Mouse (Mus musculus) C2C12 (cell line): ENCODE data around the gene Dnajc5g. TPM values are rescaled to one million over a fixed set of nuclear protein-coding genes. Genes with fewer than 3 reads are reported as not detected.
A peak's percentile ranks its signal among the peaks of the same experiment; 100 is the strongest.

Experiments used
- H3K27me3 ChIP-seq: one replicate; pipeline ENCODE4 v1.6.1; 2011; ENCODE audit not compliant: control insufficient read depth, insufficient read depth, insufficient read length
- H3K36me3 ChIP-seq: one replicate; pipeline ENCODE4 v1.6.1; 2011; ENCODE audit not compliant: control insufficient read depth, insufficient read depth
- H3K4me3 ChIP-seq: one replicate; pipeline ENCODE4 v1.5.1; 2011; ENCODE audit warnings: mild to moderate bottlenecking, control low read depth; ENCODE audit not compliant: poor library complexity, insufficient read depth, severe bottlenecking
- H3K79me2 ChIP-seq: one replicate; pipeline ENCODE4 v1.6.1; 2011; ENCODE audit not compliant: control insufficient read depth, insufficient read depth
- H3K79me3 ChIP-seq: one replicate; pipeline ENCODE4 v1.6.1; 2011; ENCODE audit warnings: low read depth, control low read depth
- H3ac ChIP-seq: one replicate; pipeline ENCODE3; 2011; ENCODE audit warnings: low read depth; ENCODE audit not compliant: control insufficient read depth, insufficient read length
- CEBPB ChIP-seq: IDR thresholded peaks from one replicate; pipeline ENCODE4 v1.6.1; 2011; ENCODE audit warnings: low read depth, mild to moderate bottlenecking, control low read depth, moderate library complexity
- CTCF ChIP-seq: IDR thresholded peaks from one replicate; pipeline ENCODE4 v1.5.1; 2011; ENCODE audit not compliant: control insufficient read depth, insufficient read depth, insufficient read length
- FOSL1 ChIP-seq: IDR thresholded peaks from one replicate; pipeline ENCODE4 v1.8.0; 2011; ENCODE audit warnings: mild to moderate bottlenecking, low read length; ENCODE audit not compliant: poor library complexity, insufficient read depth, severe bottlenecking
- MAX ChIP-seq: IDR thresholded peaks from one replicate; pipeline ENCODE4 v1.6.1; 2011; ENCODE audit warnings: mild to moderate bottlenecking, control low read depth
- MYOD1 ChIP-seq: IDR thresholded peaks from one replicate; pipeline ENCODE4 v1.6.1; 2011; ENCODE audit warnings: low read depth; ENCODE audit not compliant: control insufficient read depth, insufficient read length
- MYOG ChIP-seq: IDR thresholded peaks from one replicate; pipeline ENCODE4 v1.6.1; 2011; ENCODE audit not compliant: control insufficient read depth, insufficient read length; ENCODE audit errors: extremely low read depth
- USF1 ChIP-seq: IDR thresholded peaks from one replicate; pipeline ENCODE4 v1.6.1; 2011; ENCODE audit warnings: low read depth, mild to moderate bottlenecking, control low read depth, moderate library complexity
- polyA plus RNA-seq: library from polyadenylated mRNA; unstranded; fragments of >200 nt; fragmentation: generic; extraction: Trizol; gene quantifications from one replicate; pipeline ENCODE4 v1.2.1, GENCODE M21; 2012; ENCODE audit warnings: missing spikeins

The Dnajc5g gene
- polyA plus RNA-seq, 1 experiment = not detected

DNA sequence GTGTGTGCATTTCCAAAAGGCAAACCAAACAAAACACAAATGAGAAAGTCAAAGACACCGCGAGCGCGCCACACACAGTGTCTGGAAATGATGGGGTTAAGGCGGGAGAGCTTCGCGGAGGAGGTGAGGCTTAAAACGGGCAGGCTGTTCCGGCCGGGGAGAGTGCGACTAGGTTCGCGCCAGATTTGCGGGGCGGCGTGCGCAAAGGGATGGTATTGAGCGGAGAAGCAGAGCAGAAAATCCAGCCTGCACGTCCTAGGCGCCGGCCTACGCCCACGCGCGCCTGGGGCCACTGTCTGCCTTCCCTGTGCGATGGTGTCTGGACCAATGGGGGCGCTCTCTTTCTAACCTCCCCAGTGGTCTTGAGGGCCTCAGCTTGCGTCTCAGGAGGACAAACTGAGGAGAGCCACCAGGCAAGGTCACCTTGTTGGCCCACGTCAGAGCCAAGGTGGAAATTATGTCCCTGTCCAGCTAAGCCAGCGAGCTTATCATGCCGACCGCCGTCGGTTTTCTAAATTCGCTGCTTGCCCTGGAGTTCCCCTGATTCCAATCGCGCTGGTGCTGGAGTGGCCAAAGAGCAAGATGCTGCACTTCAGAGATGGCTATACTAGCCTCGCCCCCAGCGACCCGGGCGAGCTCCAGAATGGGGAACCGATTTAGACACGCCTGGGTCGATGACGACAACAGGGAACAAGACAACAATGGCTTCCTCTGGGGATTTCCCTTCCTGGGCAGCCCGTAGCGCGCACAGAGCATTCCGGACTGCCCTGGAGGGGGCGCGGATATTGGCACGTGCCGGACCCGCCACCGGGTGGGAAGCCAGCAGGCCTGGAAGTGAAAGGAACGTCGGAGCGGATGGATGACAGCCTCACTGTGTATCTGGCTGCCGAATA lies 11.0 kb upstream of the Dnajc5g start:
- peak; percentile 45 for TF ChIP-seq MAX
- no peak for TF ChIP-seq USF1
- TF ChIP-seq CTCF = peak; percentile 20
- H3K36me3 ChIP-seq = no peaks in the 10 kb centered on the region
- no peaks in the 10 kb centered on the region for H3K79me3 ChIP-seq
- H3K27me3 ChIP-seq = peaks cover 37% of the 10 kb centered on the region
- H3ac ChIP-seq = no peak overlapping the region
- no peaks in the 10 kb centered on the region for H3K79me2 ChIP-seq
- H3K4me3 ChIP-seq = peak overlapping the region; percentile 6

DNA sequence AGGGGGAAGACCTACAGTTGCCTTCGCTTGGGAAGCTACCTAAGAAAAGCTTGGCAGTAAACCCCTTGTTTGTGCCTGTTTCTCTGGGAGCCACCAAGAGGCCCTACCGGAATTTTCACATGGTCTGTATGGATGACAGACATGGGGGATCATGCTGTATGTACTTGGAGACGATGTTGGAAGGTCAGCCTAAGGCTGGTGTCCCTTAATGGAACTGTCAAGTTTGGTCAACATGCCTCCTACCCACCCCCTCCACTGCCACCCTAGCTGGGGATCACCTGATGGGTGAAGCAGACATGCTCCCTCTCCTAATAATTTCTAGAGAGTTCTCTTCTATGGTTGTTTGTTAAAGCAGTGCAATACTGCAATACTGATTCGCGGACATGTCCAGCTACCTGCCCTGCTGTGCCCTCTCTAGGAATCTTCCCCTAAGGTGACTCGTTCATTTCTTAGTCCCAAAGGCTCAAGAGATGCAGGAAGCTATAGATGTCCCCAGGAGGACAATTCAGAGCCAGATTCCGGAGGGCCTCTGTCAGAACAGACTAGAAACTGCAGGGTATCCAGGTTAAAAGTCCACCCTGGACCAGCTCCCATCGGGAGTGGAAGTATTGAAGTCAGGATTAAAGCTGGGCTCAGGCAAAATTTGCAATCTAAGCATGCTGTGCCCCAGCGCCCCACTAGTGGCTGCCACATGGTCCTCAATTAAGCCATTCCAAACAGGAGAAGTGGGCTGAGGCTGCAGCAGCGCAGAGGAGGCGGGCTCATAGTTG lies 10.2 kb upstream of the Dnajc5g start:
- Histone ChIP-seq H3ac (no peak overlapping the region), H3K27me3 (peaks cover 31% of the 10 kb centered on the region)
- TF ChIP-seq MAX (no peak), USF1 (no peak), CEBPB (no peak), FOSL1 (no peak), MYOD1 (no peak), MYOG (no peak)

DNA sequence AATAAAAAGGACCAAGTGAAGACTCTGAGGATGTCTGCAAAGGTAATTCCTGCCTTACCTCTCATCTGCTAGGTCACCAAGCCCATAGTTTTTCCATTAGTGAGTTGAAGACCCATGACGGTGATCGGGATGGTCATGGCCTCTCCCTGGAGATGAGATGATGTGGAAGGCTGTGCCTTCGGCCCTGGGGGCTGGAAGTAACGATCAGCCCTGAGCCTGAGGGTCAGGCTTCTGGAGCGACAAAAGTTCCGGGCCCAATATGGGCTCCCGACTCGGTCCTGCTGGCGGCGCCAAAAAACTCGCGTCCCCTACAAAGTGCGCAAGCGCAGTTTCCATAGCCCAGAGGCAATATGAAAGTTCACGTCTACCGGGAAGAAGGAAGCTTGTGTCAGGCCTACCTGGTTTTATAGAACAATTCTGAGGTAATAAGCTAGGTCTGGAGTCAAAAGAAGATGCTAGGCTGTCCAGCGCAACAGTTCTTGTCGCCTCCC lies 2.0 kb downstream of the Dnajc5g start, which contains the start of gene Slc30a3:
TSS of gene Slc30a3 (minus strand) at position 238 of the 491 bp plus-strand sequence.
- no peaks in the 10 kb centered on the region for H3K36me3 ChIP-seq
- no peak for TF ChIP-seq CTCF
- no peak for TF ChIP-seq MYOG
- no peak for TF ChIP-seq MYOD1
- TF ChIP-seq CEBPB = no peak
- TF ChIP-seq USF1 = no peak
- TF ChIP-seq FOSL1 = no peak
- TF ChIP-seq MAX = no peak
- H3K27me3 ChIP-seq = peaks cover 28% of the 10 kb centered on the region
- no peak within 1 kb of the TSS for H3ac ChIP-seq
- H3K4me3 ChIP-seq = no peak within 1 kb of the TSS
- no peaks in the 10 kb centered on the region for H3K79me2 ChIP-seq
- H3K79me3 ChIP-seq = no peaks in the 10 kb centered on the region

More for the DNA sequence above, 10.2 kb upstream of the Dnajc5g start:
- Histone ChIP-seq H3K36me3 (no peaks in the 10 kb centered on the region), H3K79me3 (no peaks in the 10 kb centered on the region), H3K79me2 (no peaks in the 10 kb centered on the region), H3K4me3 (no peak overlapping the region)

GRCm38 (mm10) chr5:31110781-31111180 lies 4.7 kb downstream of the Dnajc5g start:
- Histone ChIP-seq H3K79me2 (no peaks in the 10 kb centered on the region), H3K4me3 (no peak overlapping the region)
- TF ChIP-seq MYOD1 (no peak), CTCF (no peak), MYOG (no peak), USF1 (no peak), MAX (no peak), CEBPB (no peak), FOSL1 (no peak)

DNA sequence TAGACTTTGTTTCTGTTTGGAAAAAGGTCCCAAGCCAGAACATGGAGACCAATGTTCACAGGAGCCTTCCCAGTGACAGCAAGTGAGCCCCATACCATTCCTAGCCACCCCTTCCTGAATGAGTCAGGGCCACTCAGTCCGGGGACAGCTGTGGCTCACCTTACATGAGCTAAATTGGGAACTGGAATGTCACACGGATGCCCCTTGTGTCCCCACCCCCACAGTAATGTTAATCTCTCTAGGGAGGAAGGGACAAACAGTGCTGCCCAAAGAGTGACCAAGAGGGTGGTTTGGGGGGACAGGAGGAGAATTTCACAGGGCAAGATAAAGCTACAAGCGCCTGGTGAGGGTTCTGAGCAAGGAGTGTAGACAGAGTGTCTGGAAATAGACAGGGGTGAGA lies 10.3 kb downstream of the Dnajc5g start, which contains the start of gene Trim54:
TSS of gene Trim54 (plus strand) at position 359 of the 400 bp plus-strand sequence.
- TF ChIP-seq MYOG (no peak), MYOD1 (peak; percentile 55)
- no peaks in the 10 kb centered on the region for H3K36me3 ChIP-seq
- H3K79me2 ChIP-seq = peaks cover 5% of the 10 kb centered on the region
- peak within 1 kb of the TSS; percentile 11 for H3K4me3 ChIP-seq
- H3ac ChIP-seq = no peak within 1 kb of the TSS
- no peaks in the 10 kb centered on the region for H3K27me3 ChIP-seq
- H3K79me3 ChIP-seq = no peaks in the 10 kb centered on the region

More at GRCm38 (mm10) chr5:31110781-31111180, 4.7 kb downstream of the Dnajc5g start:
- Histone ChIP-seq H3ac (no peak overlapping the region), H3K27me3 (peaks cover 11% of the 10 kb centered on the region), H3K36me3 (no peaks in the 10 kb centered on the region), H3K79me3 (no peaks in the 10 kb centered on the region)

DNA sequence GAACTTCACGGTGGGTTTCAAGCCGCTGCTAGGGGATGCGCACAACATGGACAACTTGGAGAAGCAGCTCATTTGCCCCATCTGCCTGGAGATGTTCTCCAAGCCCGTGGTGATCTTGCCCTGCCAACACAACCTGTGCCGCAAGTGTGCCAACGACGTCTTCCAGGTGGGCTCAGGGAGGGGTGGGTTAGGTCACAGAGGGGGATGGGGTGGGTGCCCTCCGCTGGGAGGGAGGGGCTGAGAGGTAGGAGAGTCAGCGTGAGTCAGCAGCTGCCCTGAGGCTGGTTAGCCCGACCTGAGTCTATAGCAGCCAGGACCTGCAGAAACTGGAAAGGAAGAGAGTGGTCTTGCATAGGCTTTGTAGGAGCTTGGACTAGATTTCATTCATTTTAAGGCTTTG lies 10.8 kb downstream of the Dnajc5g start:
- Histone ChIP-seq H3K36me3 (no peaks in the 10 kb centered on the region), H3K4me3 (peak overlapping the region; percentile 11), H3K79me2 (peaks cover 5% of the 10 kb centered on the region), H3ac (no peak overlapping the region), H3K27me3 (no peaks in the 10 kb centered on the region), H3K79me3 (no peaks in the 10 kb centered on the region)
- TF ChIP-seq CEBPB = no peak
- no peak for TF ChIP-seq CTCF
- no peak for TF ChIP-seq MYOG
- TF ChIP-seq MAX = no peak
- TF ChIP-seq MYOD1 = no peak
- no peak for TF ChIP-seq FOSL1
- TF ChIP-seq USF1 = no peak
